Comparison of ENCODE assay signal across 8 mouse cellular contexts in the genomic region with DNA sequence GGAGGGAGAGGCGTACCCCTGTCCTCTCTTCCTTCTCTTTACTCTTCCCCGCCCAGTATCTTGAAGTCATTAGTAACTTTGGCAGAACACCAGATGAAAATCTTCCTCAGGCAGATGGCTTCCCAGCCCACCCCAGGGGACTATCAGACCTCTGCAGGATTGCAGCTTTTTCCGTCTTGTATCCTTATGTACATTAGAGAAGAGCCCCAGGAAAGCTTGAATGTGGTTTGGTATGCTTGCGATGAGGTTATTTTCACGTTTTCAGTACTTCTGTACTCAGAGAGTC. TPM values are rescaled to one million over a fixed set of nuclear protein-coding genes. Genes with fewer than 3 reads are reported as not detected.
DNase-seq lines count a peak whose midpoint lies in the region; ATAC-seq and TF ChIP-seq lines count a peak whose summit lies in the region.

No protein-coding gene starts in this region.

- WGBS in lung, adult 2 months, result 4% methylated on average over 5 of the region's 5 CpGs
- 31% methylated on average over 5 of the region's 5 CpGs for WGBS in limb, embryonic 10.5 days
- WGBS in midbrain, postnatal 0 days, result 32% methylated on average over 5 of the region's 5 CpGs

- ATAC-seq in midbrain, postnatal 0 days (ENCODE audit: low FRiP score), result no peak

- no peak for TF ChIP-seq POLR2A in lung, adult 2 months (IDR thresholded peaks at IDR 0.05; ENCODE audit: borderline replicate concordance, extremely low read depth, low read depth, low read length)

- peak overlapping the region; percentile 82 for H3K4me3 ChIP-seq in lung, adult 2 months (replicated peaks; ENCODE audit: extremely low read depth, low read depth, low read length)
- peak overlapping the region; percentile 75 for H3K4me3 ChIP-seq in limb, embryonic 10.5 days
- peak overlapping the region; percentile 92 for H3K4me3 ChIP-seq in midbrain, postnatal 0 days (ENCODE audit: low read depth, low read length)

- H3K4me2 ChIP-seq in midbrain, postnatal 0 days (ENCODE audit: low read depth, low read length, poor library complexity, severe bottlenecking), result peak overlapping the region; percentile 81

- no peaks in the 10 kb centered on the region for H3K27me3 ChIP-seq in limb, embryonic 10.5 days (ENCODE audit: low read depth, poor library complexity, severe bottlenecking)
- no peaks in the 10 kb centered on the region for H3K27me3 ChIP-seq in midbrain, postnatal 0 days (ENCODE audit: insufficient read depth, low read length)

- DNase-seq in lung, adult 2 months, result no peak
- no peak for DNase-seq in lung, postnatal 14 days
- DNase-seq in cerebellum, adult 18-20 months, result peak; percentile 30 to 31
- DNase-seq in gastrocnemius, adult 8-10 months (ENCODE audit: low spot score in 2 of 2), result peak; percentile 36 to 47
- no peak for DNase-seq in limb, embryonic 10.5 days (ENCODE audit: low spot score)
- peak; percentile 53 for DNase-seq in midbrain, postnatal 0 days (ENCODE audit: low spot score)
- DNase-seq in ovary, adult 18-20 months (ENCODE audit: low spot score), result no peak
- DNase-seq in adrenal gland, adult 18-20 months (ENCODE audit: low spot score in 2 of 2), result no peak

- H3K36me3 ChIP-seq in limb, embryonic 10.5 days, result peaks cover 41% of the 10 kb centered on the region
- H3K36me3 ChIP-seq in midbrain, postnatal 0 days (ENCODE audit: insufficient read depth, low read length), result no peaks in the 10 kb centered on the region

- peaks cover 12% of the 10 kb centered on the region for H3K4me1 ChIP-seq in lung, adult 2 months (ENCODE audit: control insufficient read depth, insufficient read depth, low read length)
- H3K4me1 ChIP-seq in limb, embryonic 10.5 days, result peaks cover 30% of the 10 kb centered on the region
- peaks cover 8% of the 10 kb centered on the region for H3K4me1 ChIP-seq in midbrain, postnatal 0 days (ENCODE audit: insufficient read depth, low read length)

- TF ChIP-seq CTCF in lung, adult 2 months (IDR thresholded peaks at IDR 0.05; ENCODE audit: insufficient read depth, low read length), result no peak
- no peak for TF ChIP-seq CTCF in midbrain, postnatal 0 days (IDR thresholded peaks at IDR 0.05)

- peak overlapping the region; percentile 98; the same call in 1 of the 2 replicates for H3K27ac ChIP-seq in limb, embryonic 10.5 days
- H3K27ac ChIP-seq in midbrain, postnatal 0 days (ENCODE audit: low read depth, low read length), result no peak overlapping the region

- peak overlapping the region; percentile 84; the same call in 1 of the 2 replicates for H3K9ac ChIP-seq in midbrain, postnatal 0 days (replicated peaks; ENCODE audit: low read length, poor library complexity, severe bottlenecking)

- H3K9me3 ChIP-seq in limb, embryonic 10.5 days (replicated peaks), result no peaks in the 10 kb centered on the region
- H3K9me3 ChIP-seq in midbrain, postnatal 0 days (ENCODE audit: low read length), result no peaks in the 10 kb centered on the region

RNA-seq across cellular contexts. Expression of a gene that starts 1.6 kb away (rescaled TPM):
- polyA plus RNA-seq in lung, adult 2 months (2012; rRNA removed), result 330 and 363 TPM in 2 replicates
- total RNA-seq in gastrocnemius, adult 8-10 months (2022), result 100 to 1,000 TPM; 221 to 236 (median 226) TPM
- polyA plus RNA-seq in limb, embryonic 10.5 days (2016; fragmentation: Nextera tagmentation; extraction: Ambion mirVana), result 156 and 185 TPM in 2 replicates
- total RNA-seq in midbrain, postnatal 0 days (2014; rRNA removed), result 165 and 177 TPM in 2 replicates
- polyA plus RNA-seq in midbrain, postnatal 0 days (2015; fragmentation: Nextera tagmentation; extraction: Ambion mirVana), result 225 TPM in 2 replicates
- total RNA-seq in adrenal gland, adult 18-20 months (2021), result 100 to 1,000 TPM; 578 to 580 TPM

RNA-seq across cellular contexts. Expression of a gene that starts 24.7 kb away (rescaled TPM):
- 0.07 TPM in 1 of 2 replicates, not detected in the other for polyA plus RNA-seq in lung, adult 2 months (2012; rRNA removed)
- total RNA-seq in gastrocnemius, adult 8-10 months (2022), result under 1 TPM in 1 of 4 experiments, not detected in 3; 0.12 TPM
- polyA plus RNA-seq in limb, embryonic 10.5 days (2016; fragmentation: Nextera tagmentation; extraction: Ambion mirVana), result 5.2 and 5.4 TPM in 2 replicates
- 0.33 and 0.38 TPM in 2 replicates for total RNA-seq in midbrain, postnatal 0 days (2014; rRNA removed)
- polyA plus RNA-seq in midbrain, postnatal 0 days (2015; fragmentation: Nextera tagmentation; extraction: Ambion mirVana), result 0.11 and 0.29 TPM in 2 replicates
- total RNA-seq in adrenal gland, adult 18-20 months (2021), result not detected

RNA-seq across cellular contexts. Expression of a gene that starts 50.6 kb away (rescaled TPM):
- 2.5 and 5.0 TPM in 2 replicates for polyA plus RNA-seq in lung, adult 2 months (2012; rRNA removed)
- 10 to 100 TPM in 2 of 4 experiments, 1 to 10 TPM in 2; 8.4 to 10.7 (median 9.5) TPM for total RNA-seq in gastrocnemius, adult 8-10 months (2022)
- polyA plus RNA-seq in limb, embryonic 10.5 days (2016; fragmentation: Nextera tagmentation; extraction: Ambion mirVana), result 23.0 and 27.3 TPM in 2 replicates
- 19.3 and 24.2 TPM in 2 replicates for total RNA-seq in midbrain, postnatal 0 days (2014; rRNA removed)
- polyA plus RNA-seq in midbrain, postnatal 0 days (2015; fragmentation: Nextera tagmentation; extraction: Ambion mirVana), result 21.4 and 22.4 TPM in 2 replicates
- total RNA-seq in adrenal gland, adult 18-20 months (2021), result 10 to 100 TPM; 12.6 to 14.7 TPM

Comparison
In these comparisons a context has a peak if more than half of its experiments do, and no peak if none do; other contexts are left out.
1. DNase-seq: peak in cerebellum, adult 18-20 months (2 of 2), gastrocnemius, adult 8-10 months (2 of 2) and midbrain, postnatal 0 days (single experiment); none in lung, adult 2 months (single experiment), lung, postnatal 14 days (single experiment), limb, embryonic 10.5 days (single experiment), ovary, adult 18-20 months (single experiment) and adrenal gland, adult 18-20 months (0 of 2).
2. Peak in every context shown above with its lines, with median percentiles within 50 percentile points of each other: H3K4me3 ChIP-seq.